Mouse (Mus musculus) ES-E14 (cell line): ENCODE results near the gene Zfyve28. TPM values are rescaled to one million over a fixed set of nuclear protein-coding genes. Genes with fewer than 3 reads are reported as not detected.

Experiments
- DNase-seq: peaks from one replicate; pipeline ENCODE4 v3.0.0-alpha.2; 2013; ENCODE audit warnings: low read depth, low spot score
- H3K27ac ChIP-seq: 2 replicates; pipeline ENCODE4 v1.5.1; 2012; ENCODE audit warnings: low read depth, mild to moderate bottlenecking, low read length, moderate library complexity, mixed read lengths; ENCODE audit not compliant: poor library complexity, insufficient read depth, severe bottlenecking
- H3K36me3 ChIP-seq: 2 replicates; pipeline ENCODE4 v1.6.1; 2012; ENCODE audit warnings: mild to moderate bottlenecking, low read length, moderate library complexity, mixed read lengths; ENCODE audit not compliant: control insufficient read depth, poor library complexity, insufficient read depth, severe bottlenecking
- H3K4me1 ChIP-seq, 2 experiments: fragments of 150-350 bp in 1 of 2; sonication (generic) in 1 of 2; 2 replicates each; pipeline ENCODE4 v1.6.1; 2012; ENCODE audit warnings: low read length in 2 of 2, mild to moderate bottlenecking in 1 of 2, mixed read lengths in 1 of 2; ENCODE audit not compliant: control insufficient read depth in 2 of 2, insufficient read depth in 2 of 2, poor library complexity in 1 of 2
- H3K4me3 ChIP-seq, 2 experiments: fragments of 150-350 bp in 1 of 2; sonication (generic) in 1 of 2; 2 replicates each; pipeline ENCODE4 v1.5.1; 2012; ENCODE audit warnings: low read length in 2 of 2, low read depth in 1 of 2, mild to moderate bottlenecking in 1 of 2, mixed read lengths in 1 of 2; ENCODE audit not compliant: insufficient read depth in 1 of 2, poor library complexity in 1 of 2, severe bottlenecking in 1 of 2
- H3K9ac ChIP-seq: 2 replicates; pipeline ENCODE4 v1.6.1; 2012; ENCODE audit warnings: low read depth, mild to moderate bottlenecking, low read length, mixed read lengths; ENCODE audit not compliant: poor library complexity, insufficient read depth, severe bottlenecking
- H3K9me3 ChIP-seq: fragments of 150-350 bp; sonication (generic); 2 replicates; pipeline ENCODE4 v1.6.1; 2012; ENCODE audit warnings: low read depth, mild to moderate bottlenecking, low read length; ENCODE audit not compliant: control insufficient read depth, insufficient read depth
- CHD2 ChIP-seq: IDR thresholded peaks from 2 replicates; pipeline ENCODE4 v1.6.1; 2014; ENCODE audit warnings: mild to moderate bottlenecking, low read depth, low read length, inconsistent platforms
- HCFC1 ChIP-seq: IDR thresholded peaks from 2 replicates; pipeline ENCODE4 v1.6.1; 2012; ENCODE audit warnings: low read length, inconsistent platforms, borderline replicate concordance; ENCODE audit not compliant: insufficient read depth
- MAFK ChIP-seq: IDR thresholded peaks from 2 replicates; pipeline ENCODE4 v1.6.1; 2014; ENCODE audit warnings: mild to moderate bottlenecking, low read depth, low read length, inconsistent platforms; ENCODE audit not compliant: insufficient read depth
- ZC3H11A ChIP-seq: IDR thresholded peaks from 2 replicates; pipeline ENCODE4 v1.6.1; 2012; ENCODE audit warnings: low read depth, mild to moderate bottlenecking, inconsistent platforms, low read length, borderline replicate concordance
- ZNF384 ChIP-seq: IDR thresholded peaks from 2 replicates; pipeline ENCODE4 v1.6.1; 2012; ENCODE audit warnings: low read depth, low read length, inconsistent platforms
- in situ Hi-C, 2 experiments: fragments of 600-800 bp; cut with MboI; formaldehyde crosslinking; loops; one replicate each; pipeline ENCODE4 v1.15.1; 2025; ENCODE audit warnings: low sequenced_read_pairs in 2 of 2, inconsistent platforms in 1 of 2; ENCODE audit not compliant: unreplicated experiment in 2 of 2
- total RNA-seq: library from RNA; depleted of rRNA; stranded (reverse); fragments of 300-350 nt; gene quantifications from 2 replicates; pipeline ENCODE4 v1.2.3, GENCODE M21; 2012

Zfyve28 gene
- total RNA-seq, 1 experiment, result 12.3 TPM

- Histone ChIP-seq H3K36me3 (peaks cover 3% of the 10 kb centered on the region; the same call in 1 of the 2 replicates), H3K27ac (no peak overlapping the region), H3K9me3 (no peaks in the 10 kb centered on the region), H3K9ac (no peak overlapping the region), H3K4me3 (no peak overlapping the region), H3K4me1 (no peaks in the 10 kb centered on the region)
- TF ChIP-seq ZC3H11A (no peak), MAFK (no peak)
- DNase-seq, result no peak
- in situ Hi-C loops, result no loop called here
These were observed 53.2 kb downstream of the Zfyve28 start for GRCm38 (mm10) chr5:34235056-34235455.

GRCm38 (mm10) chr5:34233221-34233515 is 55.1 kb downstream of the Zfyve28 start:
- peaks cover 3% of the 10 kb centered on the region; the same call in 1 of the 2 replicates for H3K36me3 ChIP-seq
- in situ Hi-C loops, result no loop called here

DNA sequence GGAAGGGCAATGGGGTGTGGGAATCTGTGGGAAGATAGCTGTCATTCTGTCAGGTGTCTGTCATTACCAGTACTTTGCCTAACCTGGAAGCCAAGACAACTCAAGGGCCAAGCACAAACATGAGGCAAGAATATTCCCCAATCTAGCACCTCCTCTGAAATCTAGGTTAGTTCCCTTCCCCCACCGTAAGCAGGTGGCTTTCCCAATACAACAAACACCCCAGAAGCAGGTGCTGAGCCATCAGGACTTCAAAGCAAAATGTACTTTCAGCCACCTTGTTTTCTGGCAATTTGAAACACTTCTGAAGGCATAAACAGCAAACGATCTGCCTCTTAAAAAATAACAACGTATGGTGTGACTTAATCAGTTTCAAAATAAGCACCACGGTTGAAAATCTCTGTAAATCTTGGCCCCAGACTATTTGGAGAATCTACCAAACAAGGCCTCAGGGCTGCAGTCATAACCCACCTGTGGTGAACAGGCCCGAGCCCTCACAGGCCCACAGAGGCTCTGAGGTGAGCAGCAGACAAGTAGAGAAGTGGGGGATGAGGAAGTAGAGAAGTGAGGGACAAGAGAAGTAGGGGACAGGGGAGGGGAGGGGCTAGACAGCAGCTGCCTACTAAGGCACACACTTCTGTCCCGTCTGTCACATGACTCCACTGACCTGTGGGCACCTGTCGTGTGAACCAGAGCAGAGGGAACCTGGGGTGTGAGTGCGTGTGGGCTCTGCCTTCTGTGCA is 55.6 kb downstream of the Zfyve28 start:
- no peak for DNase-seq
- no peak overlapping the region for H3K27ac ChIP-seq
- no peak overlapping the region for H3K9ac ChIP-seq
- peaks cover 3% of the 10 kb centered on the region; the same call in 1 of the 2 replicates for H3K36me3 ChIP-seq
- no peaks in the 10 kb centered on the region for H3K4me1 ChIP-seq
- no peak overlapping the region for H3K4me3 ChIP-seq
- in situ Hi-C loops, result no loop called here
- no peak for TF ChIP-seq CHD2
- TF ChIP-seq MAFK, result no peak
- TF ChIP-seq HCFC1, result no peak
- TF ChIP-seq ZC3H11A, result no peak
- no peak for TF ChIP-seq ZNF384
- no peaks in the 10 kb centered on the region for H3K9me3 ChIP-seq

More at GRCm38 (mm10) chr5:34233221-34233515, 55.1 kb downstream of the Zfyve28 start:
- no peaks in the 10 kb centered on the region for H3K9me3 ChIP-seq
- H3K4me3 ChIP-seq, result no peak overlapping the region
- no peak overlapping the region for H3K27ac ChIP-seq
- no peak overlapping the region for H3K9ac ChIP-seq
- no peaks in the 10 kb centered on the region for H3K4me1 ChIP-seq
- TF ChIP-seq ZC3H11A, result no peak
- no peak for DNase-seq

GRCm38 (mm10) chr5:34231901-34232300 is 56.3 kb downstream of the Zfyve28 start:
- no peak overlapping the region for H3K27ac ChIP-seq
- no peak for DNase-seq
- no peaks in the 10 kb centered on the region for H3K4me1 ChIP-seq
- H3K36me3 ChIP-seq, result peaks cover 3% of the 10 kb centered on the region; the same call in 1 of the 2 replicates
- no peak overlapping the region for H3K9ac ChIP-seq
- H3K9me3 ChIP-seq, result no peaks in the 10 kb centered on the region
- H3K4me3 ChIP-seq, result no peak overlapping the region
- in situ Hi-C loops, result no loop called here
- TF ChIP-seq HCFC1, result no peak
- no peak for TF ChIP-seq MAFK
- no peak for TF ChIP-seq ZNF384
- no peak for TF ChIP-seq CHD2
- TF ChIP-seq ZC3H11A, result no peak

DNA sequence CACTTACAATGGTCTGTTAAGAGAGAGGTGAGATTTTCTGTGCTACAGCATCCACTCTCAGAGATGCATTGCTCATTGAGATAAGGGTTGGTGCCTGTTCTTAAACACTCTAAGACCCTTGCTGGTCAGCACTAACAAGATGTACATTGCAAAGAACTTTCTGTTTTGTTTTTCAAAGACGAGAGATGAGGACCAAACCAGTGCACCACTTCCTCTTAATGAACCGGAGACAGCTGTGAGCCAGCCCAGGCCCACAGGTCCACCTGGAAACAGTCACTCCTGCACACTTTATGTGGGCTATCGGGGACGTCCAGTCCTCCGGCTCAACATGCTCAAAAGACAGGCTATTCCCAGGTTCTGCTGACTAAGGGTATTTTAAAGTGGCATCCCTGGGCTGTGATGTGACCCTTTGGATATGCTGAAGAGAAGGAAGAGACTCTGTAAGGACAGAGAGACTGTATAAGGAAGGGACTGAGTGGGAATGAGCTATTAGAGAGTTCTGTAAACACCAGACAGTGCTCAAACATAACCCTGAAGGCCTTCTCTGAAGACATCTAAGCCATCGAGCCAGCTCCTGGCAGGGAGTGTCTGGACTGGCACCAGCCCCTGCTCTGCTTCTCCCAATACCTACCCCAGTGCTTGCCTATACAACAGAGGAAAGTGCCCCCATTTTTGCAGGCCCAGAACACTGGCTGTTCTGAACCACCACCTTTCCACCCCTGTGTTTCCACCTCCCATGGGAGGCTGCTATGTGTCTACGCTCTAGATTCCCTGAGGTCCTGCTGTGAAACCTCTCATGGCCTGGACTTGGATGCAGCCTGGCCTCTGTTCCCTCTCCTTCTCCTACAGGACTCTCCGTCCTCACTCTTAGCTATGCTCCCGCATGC is 57.4 kb downstream of the Zfyve28 start:
- H3K36me3 ChIP-seq, result peaks cover 5% of the 10 kb centered on the region; the same call in 1 of the 2 replicates
- H3K27ac ChIP-seq, result no peak overlapping the region
- H3K9ac ChIP-seq, result no peak overlapping the region
- H3K4me1 ChIP-seq, result no peaks in the 10 kb centered on the region
- no peak for DNase-seq
- in situ Hi-C loops, result no loop called here
- H3K9me3 ChIP-seq, result no peaks in the 10 kb centered on the region
- no peak overlapping the region for H3K4me3 ChIP-seq
- no peak for TF ChIP-seq HCFC1
- peak; percentile 74 for TF ChIP-seq MAFK
